Mouse (Mus musculus) left cerebral cortex, adult 18-20 months (tissue): ENCODE measurements around the gene Phf23. TPM values are rescaled to one million over a fixed set of nuclear protein-coding genes. Genes with fewer than 3 reads are reported as not detected.
"Not testable (repeated sequence)": the region's sequence is repeated elsewhere in the genome, so short reads cannot be mapped to it uniquely, and the experiment has no call there.

Experiments used
- DNase-seq, 2 experiments: peaks; one replicate each; pipeline ENCODE4 v3.0.0; 2021 to 2022; ENCODE audit warnings: low spot score in 2 of 2, mixed read lengths in 1 of 2
- long read RNA-seq, 2 experiments: library from polyadenylated mRNA; stranded (forward); transcript quantifications; one replicate each; pipeline ENCODE4 v2.0.0; 2021
- total RNA-seq, 2 experiments: library from RNA; stranded (reverse); gene quantifications; 2 replicates each; pipeline ENCODE4 v1.2.3; 2021

The Phf23 gene
- total RNA-seq = 10 to 100 TPM; 52.6 to 53.8 TPM
- long read RNA-seq, experiment 1, transcript Phf23-201 (5 exons, 2,006 nt) = major isoform, 44 of 69 reads
- long read RNA-seq, experiment 1, transcript Phf23-205 (4 exons, 2,214 nt) = minor isoform, 5 of 69 reads
- long read RNA-seq, experiment 1, transcript Phf23-202 (5 exons, 1,706 nt) = minor isoform, 6 of 69 reads
- long read RNA-seq, experiment 1, partial matches to known transcripts = 2 of 69 reads
- long read RNA-seq, experiment 1, other reads (novel, unspliced or antisense) = 9 of 69 reads
- long read RNA-seq, experiment 2, transcript Phf23-201 (5 exons, 2,006 nt) = major isoform, 28 of 42 reads
- long read RNA-seq, experiment 2, transcript Phf23-202 (5 exons, 1,706 nt) = minor isoform, 5 of 42 reads
- long read RNA-seq, experiment 2, partial matches to known transcripts = 6 of 42 reads
- long read RNA-seq, experiment 2, other reads (novel, unspliced or antisense) = 2 of 42 reads

DNA sequence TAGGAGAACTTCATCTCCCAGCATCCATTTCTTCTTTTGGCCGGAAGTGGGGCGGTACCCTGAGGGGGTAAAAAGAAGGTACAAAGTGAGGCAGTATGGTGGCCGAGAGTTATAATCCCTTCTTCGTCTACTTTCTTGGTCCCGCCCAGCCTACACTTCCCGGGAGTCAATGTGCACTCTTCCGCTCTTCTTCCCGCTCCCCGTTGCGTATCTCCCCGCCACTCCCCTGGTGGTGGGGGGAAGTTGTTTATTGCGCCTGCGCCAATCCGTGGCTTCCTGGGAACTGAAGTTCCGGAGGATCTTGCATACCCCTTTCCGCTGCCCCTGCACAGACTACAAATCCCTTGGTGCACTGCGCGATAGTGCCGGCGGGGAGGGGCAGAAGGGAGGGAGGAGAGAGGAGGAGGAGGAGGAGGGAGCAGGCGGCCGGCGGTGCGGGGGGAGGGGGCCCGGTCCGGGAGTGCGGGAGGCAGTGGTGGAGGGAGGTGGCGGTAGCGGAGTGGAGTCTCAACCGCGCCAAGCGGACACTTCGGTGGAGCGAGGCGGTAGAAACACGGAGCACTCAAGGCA, at the start of gene Phf23:
Gene Phf23 (plus strand): TSS at position 387 of the 570 bp plus-strand sequence.
- DNase-seq = peak; percentile 95 to 97

DNA sequence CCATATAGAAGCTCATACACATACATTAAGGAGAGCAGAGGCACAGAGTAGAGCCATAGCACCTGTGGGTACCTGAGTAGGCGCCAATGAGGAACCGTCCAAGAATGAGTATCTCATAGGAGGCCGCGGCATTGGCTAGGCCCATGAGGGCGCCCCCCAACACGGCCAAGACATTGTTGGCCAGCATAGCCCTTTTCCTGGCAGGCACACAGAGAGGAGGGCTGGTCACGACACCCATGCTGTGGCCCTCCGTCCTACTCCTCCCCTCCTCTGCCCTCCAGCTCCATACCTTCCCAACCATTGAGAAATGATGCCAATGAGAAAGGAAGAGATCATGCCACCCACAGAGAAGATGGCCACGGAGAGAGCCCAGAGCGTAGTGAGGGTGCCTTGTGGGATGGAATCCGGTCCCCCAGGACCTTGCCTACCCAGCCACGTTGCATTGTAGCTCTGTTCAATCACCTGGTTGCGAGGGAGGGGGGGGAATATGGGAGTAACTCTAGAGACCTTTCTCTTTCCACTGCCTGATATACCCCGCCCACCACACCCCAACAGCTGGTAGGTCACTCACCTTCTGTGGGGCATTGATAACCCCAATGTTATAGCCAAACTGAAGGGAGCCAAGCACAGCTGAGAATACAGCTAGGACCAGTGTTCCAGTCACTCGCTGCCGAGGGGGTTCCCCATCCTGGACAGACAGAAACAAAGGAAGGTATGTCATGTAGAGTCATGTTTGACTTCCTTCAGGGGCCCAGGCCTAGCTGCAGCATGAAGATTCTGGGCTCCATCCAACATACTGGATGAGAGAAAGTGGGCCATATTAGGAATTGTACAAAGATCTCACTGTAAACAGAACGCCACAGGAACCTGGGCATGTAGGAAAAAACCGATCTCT, 49.3 kb upstream of the Phf23 start:
- DNase-seq = no peak

DNA sequence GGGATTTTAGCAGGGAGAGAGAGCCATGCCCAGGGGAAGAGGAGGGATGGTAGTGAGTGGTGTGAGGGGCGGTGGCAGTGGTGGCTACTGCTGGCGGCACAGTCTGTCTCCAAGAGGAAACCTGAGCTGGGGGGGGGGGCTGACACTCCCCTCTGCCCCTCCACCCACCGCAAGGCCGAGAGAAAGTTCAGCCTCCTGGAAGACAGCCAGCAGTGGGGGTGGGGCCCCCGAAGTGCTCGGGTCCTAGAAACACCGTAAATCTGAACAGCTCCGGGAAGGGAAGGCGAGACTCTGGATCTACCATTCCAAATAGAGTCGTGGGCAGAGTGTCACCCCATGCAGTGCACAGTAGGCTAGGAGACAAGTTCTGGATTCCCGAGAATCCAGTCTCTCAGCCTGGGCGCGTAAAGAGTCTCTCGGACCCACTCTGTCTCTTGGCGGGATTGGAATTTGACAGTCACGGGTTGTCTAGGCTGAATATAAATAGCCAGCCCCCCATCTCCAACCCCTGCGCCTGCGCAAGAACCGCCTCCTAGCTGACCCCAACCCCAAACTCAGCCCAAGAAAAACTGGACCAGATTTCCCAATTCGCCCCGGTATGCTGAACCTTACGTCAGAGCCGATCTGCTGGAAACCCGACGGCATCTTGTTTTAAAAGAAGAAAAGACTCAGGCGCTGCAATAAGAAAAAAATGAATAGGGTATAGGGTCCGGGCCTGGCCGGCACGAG, 48.1 kb upstream of the Phf23 start:
- DNase-seq = no peak

DNA sequence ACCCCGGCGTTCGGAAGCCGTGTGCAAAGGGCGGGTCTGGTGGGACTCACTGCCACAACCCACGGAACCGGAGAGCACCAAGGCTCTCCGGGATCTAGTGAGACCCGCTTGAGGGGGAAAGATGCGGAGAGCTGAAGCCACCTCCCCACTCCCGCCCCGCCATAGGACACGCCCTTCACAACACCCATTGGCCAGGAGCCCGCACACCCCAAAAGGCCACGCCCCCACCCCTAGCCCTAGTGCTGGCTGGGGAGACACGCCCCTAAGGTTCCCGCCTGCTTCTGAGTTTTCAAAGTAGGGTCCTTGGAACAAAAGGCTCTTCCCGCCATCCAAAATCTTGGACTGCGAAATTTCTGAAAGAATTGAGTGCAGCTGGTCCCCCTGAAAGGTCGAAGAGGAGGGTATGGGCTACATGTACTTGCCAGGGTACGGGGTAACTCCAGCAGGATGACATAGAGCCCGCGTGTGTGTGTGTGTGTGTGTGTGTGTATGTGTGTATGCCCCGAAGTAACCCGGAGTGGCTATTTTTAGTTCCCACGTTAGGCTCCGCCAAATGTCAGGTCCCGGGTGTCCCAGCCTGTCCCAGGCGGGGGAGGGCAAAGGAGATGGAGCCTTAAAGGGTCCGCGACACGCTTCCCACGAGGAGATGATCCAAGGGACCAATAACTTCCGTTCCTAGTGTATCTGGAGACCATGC, 47.4 kb upstream of the Phf23 start, which contains the start of gene Slc2a4:
Gene Slc2a4 (minus strand): TSS at position 123 of the 697 bp plus-strand sequence.
- DNase-seq = no peak

DNA sequence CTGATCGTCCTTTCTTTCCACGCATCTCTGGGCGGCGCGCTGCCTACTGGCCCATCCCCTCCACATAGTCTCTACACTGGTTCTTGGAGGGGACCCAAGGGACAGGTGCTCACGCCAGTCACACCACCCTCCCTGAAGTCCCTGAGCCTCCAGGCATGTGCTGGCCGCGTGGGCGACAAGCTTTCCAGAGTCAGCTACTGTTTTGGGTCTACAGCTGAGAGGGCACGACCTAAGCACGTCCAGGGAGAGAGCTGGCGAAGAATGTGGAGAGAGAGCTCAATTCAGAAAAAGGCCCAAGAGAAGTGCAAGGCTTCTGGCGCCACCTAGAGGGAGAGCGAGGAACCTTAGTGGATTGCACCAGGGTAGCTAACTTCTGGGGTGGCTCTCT, 46.8 kb upstream of the Phf23 start:
- peak; percentile 62 to 72 for DNase-seq

DNA sequence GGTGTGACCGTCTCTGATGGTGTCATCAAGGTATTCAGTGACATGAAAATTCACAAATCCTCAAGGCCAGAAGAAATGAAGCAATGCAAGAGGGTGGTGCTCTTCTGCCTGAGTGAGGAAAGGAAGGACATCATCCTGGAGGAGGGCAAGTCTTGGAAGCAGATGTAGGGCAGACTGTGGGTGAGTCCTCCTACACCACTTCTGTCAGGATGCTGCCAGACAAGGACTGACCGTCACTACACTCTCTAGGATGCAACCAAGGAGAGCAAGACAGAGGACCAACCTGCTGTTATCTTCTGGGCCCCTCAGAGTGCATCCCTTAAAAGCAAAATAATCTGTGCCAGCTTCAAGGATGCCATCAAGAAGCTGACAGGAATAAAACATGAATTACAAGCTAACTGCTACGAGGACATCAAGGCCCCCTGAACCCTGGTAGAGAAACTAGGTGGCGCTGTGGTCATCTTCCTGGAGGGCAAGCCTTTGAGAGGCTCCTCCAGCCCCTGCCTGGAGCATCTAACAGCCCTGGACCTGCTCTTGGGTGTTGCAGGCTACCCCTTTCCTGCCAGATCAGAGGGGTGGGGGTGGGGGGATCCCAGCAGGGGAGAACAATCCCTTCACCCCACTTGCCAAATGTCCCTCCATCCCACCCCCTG, 44.6 kb upstream of the Phf23 start:
- DNase-seq = no peak

DNA sequence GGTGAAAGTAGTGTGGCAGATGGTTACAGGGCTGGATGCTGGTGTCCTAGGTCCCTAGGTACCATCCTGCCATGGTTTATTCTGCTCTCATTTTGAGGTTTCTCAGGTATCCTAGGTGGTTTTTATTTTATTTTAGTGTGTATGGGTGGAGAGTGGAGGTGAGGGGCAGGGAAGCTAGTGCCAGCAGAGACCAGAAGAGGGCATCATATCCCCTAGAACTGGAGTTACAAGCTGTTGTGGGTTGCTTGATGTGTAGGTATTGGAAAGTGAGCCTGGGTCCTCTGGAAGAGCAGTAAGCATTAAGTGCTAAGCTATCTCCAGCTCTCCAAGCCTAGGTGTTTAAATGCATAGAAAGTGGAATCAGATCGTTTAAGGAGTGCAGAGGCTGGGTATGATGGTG, 43.3 kb upstream of the Phf23 start:
- no peak for DNase-seq

DNA sequence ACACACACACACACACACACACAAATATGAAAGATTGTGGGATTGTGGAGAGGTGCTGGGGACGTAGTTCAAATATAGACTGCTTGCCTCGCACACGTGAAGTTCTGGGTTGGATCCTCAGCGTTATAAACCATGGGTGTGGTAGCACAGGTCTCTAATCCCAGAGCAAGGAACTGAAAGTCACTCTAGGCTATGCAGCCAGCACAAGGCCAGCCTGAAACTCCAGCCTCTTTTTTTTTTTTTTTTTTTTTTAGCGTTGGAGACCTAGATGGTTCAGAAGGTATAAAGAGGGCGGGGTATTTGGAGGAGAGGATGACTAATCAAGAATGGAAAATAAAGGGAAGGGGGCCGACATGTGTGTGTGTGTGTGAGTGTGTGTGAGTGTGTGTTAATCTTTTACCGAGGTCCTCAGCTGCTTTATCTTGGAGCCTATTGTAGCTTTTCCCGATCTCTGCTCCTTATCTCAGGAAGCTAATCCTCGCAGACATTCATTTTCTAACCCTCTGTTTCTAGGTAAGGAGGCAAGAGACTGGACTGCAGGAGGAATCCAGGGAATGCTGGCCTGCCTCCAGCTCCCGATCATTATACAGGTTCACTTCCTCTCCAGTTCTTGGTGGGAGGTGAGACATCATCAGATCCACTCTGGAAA, 42.2 kb upstream of the Phf23 start:
- DNase-seq = no peak

DNA sequence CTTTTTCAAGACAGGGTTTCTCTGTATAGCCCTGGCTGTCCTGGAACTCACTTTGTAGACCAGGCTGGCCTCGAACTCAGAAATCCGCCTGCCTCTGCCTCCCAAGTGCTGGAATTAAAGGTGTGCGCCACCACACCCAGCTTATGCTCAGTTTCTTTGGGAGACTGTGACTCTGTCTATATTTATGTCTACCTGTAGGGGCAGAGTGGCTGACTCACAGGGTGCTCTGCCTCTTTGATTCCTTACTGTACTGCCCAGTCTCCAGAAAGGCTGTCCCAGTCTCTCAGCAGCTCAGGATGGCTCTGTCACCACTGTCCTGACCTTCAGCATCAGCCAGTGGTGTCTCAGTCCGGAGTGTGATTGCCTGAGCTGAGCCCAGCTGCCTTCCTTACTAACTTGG, 40.0 kb upstream of the Phf23 start:
- DNase-seq = not testable (repeated sequence)

DNA sequence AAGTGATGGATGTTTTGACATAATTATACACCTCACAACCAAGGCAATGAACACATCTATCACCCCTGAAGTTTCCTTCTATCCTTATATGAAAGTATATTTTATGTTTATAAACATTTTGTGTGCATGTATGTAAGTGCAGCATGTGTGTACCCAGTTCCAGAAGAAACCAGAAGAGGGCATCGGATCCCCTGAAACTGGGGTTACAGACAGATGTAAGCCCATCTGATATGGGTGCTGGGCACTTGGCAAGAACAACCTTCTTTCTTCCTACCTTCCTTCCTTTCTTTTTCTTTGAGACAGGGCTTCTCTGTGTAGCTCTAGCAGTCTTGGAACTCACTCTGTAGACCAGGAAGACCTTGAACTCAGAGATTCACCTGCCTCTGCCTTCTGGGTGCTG, 39.4 kb upstream of the Phf23 start:
- DNase-seq = no peak

DNA sequence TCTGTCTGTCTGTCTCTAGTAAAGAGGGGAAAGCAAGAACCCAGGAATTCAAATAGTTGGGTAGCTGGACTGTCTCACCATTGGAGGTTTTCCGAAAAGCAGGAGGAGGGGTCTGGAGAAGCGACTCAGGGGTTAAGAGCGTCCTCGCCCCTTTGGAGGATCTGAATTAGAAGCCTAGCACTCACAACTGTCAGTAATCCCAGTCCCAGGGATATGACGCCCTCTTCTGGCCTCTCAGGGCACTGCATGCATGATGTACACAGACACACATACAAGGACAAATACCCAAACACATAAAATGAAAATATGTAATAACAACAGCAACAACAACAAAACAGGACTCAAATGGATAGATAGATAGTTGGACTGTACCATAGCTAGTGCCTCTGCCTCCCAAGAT, 35.0 kb upstream of the Phf23 start:
- no peak for DNase-seq

DNA sequence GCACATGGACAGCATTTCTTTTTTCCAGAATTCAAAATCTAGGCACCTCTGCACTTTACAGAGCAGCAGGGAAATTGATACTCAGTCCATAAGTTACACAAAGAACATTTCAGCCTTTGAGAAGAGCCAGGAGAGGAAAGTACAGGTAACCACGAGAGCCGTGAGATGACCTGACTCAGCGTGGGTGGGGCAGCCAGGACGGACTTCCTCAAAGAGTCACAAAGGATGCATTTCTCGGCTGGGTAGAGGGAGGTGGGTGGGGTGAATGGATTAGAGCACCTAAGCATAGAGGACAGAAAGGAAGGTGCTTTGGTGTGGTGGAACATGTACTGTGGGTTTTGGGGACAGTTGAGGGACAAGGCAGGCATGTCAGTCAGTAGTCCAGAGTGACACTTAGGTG, 33.7 kb upstream of the Phf23 start:
- no peak for DNase-seq

DNA sequence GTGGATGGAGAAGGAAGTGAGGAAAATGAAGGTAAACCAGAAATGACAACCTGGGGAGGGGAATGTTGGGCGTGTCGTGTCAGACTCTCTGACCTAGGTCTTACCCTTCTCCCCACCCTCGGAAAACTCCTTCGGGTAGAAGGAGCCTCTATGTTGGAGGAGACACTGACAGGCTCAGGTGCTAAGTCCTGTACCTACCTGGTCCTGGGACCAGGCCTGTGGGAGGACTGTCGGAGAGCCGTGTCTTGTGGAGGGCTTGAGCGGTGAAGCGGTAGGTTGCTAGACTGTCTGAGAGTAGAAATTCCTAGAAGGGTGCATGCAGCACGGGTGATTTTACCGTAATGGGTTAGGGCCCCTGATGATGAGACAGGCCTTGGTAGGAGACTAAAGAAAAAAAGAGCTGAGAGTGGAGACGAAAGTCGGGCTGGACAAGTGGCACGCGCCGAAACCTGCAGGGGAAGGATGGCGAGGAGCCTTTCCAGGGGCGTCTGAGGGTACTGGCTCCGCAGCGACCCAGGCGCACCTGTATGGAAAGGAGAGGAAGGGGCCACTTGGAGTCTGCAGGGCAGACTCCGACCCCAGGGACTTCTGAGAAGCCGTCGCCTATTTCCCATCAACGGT, 30.8 kb upstream of the Phf23 start, which contains the start of gene Cldn7:
Gene Cldn7 (plus strand): TSS at position 130 of the 621 bp plus-strand sequence.
- DNase-seq = no peak

DNA sequence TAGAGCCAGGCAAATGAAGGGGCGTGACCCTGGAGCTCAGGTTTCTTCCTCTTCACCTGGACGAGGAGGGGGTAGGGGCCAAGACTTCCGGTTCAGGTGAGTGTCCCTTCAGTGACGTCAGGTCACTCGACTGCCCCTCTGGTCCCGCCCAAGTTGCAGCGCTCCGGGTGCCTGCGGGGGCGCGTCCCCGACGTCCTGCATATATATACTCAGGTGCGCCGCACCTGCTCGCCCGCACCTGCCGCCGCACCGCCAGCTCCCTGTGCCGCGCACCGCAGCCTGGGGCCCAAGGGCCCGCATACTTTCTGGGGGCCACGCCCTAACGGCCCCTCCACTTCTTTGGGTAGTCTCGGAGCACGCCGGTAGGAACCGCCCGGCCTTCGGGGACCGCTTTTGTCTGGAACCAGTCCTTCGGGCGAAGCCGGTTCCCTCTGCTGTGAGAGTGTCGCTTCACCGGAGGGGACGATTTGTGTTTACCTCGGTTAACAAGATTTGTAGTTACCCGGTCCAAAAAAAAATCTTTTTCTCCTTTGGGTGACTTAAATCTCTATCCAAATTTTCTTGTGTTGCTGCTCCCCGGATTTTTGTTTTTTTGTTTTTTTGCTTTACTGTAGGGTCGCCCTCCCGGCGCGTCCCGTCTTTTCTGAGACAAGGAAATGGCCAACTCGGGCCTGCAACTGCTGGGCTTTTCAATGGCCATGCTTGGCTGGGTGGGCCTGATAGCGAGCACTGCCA, 30.1 kb upstream of the Phf23 start:
- no peak for DNase-seq

DNA sequence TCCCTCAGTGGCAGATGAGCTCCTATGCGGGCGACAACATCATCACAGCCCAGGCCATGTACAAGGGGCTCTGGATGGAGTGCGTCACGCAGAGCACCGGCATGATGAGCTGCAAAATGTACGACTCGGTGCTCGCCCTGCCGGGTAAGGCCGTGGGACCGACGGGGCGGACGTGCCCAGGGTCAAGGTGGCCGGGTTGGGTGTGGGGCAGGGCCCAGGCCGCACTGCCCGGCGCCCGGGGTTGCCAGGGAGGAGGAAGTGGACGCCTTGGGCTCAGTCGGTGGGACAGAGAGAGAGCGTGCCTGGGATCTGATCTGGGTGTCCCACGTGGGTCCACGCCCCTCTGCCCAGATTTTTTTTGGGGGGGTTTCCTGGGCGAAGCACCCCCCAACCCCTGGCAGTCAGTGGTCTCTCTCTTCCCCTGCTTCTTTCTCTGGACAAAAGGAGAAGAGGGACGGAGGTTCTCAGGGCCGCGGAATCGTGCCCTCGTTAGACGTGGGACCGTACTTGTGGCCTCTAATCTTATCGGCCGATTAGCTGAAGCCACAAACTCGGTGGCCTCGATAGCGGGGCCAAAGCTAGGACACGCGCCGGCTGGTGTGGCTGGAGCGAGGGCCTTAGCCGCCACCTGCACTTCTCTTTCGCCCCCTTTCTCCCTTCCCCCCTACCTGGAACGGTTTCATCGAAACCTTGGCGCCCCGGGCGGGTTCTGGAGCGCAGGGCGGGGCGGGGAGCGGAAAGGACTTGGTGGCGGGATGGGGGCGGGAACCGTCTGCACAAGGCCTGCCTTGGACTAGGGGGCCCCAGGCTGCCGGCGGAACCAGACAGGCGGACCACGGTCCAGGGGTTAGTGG, 29.3 kb upstream of the Phf23 start:
- no peak for DNase-seq

DNA sequence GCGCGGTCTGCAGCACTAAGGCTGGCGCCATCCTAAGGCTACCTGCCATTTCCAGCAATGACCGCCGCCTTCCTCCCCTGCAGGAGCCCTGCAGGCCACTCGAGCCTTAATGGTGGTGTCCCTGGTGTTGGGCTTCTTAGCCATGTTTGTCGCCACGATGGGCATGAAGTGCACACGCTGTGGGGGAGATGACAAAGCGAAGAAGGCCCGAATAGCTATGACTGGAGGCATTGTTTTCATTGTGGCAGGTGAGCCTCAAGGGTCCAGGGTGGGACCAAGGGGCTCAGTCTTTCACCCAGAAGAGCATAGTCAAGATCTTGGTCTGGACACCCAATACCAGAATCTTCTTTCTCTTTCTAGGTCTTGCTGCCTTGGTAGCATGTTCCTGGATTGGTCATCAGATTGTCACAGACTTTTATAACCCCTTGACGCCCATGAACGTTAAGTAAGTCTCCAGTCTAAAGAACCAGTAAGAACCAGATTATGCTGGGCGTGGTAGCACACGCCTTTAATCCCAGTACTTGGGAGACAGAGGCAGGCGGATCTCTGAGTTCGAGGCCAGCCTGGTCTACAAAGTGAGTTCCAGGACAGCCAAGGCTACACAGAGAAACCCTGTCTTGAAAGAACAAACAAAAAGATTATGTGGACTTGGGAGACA, 28.6 kb upstream of the Phf23 start:
- DNase-seq = no peak

DNA sequence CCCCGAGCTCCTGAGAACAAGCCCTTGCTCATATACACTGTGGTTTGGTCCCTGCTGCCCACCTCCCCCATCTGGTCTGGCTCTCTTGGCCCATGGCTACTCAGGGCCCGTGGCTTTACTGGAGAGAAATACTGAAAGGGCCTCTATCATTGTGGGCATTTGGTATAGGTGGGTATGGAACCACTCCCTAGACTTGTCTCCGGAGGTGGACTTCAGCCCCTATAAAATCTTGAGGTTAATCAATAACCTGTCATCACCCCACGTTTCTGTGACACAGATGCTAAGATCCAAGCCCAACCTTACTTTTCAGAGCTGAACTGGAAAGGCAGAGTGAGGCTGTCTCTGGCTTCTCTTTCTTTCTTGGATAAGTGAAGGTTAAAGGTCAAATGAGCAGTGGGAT, 26.8 kb upstream of the Phf23 start:
- no peak for DNase-seq
